In genomic region chr6:88895943-88896342, GRCm38 (mm10) we compare ENCODE assay signal across 13 mouse cellular contexts. TPM values are rescaled to one million over a fixed set of nuclear protein-coding genes. Genes with fewer than 3 reads are reported as not detected.
DNase-seq lines count a peak whose midpoint lies in the region; ATAC-seq and TF ChIP-seq lines count a peak whose summit lies in the region.
"Had no signal": no experiment of that assay in that cellular context is flagged by ENCODE, and none has a peak within 500 bp of the region (broad histone marks: within the 10 kb centered on the region; RNA-seq: fewer than 3 reads in every experiment).

No protein-coding gene starts in this region.

- no peak overlapping the region for H3K4me3 ChIP-seq in layer of hippocampus, adult 2 months
- H3K4me3 ChIP-seq in embryonic facial prominence, embryonic 10.5 days = peak overlapping the region; percentile 83; the same call in 1 of the 2 replicates
- 0 out of 2 replicates have a peak overlapping the region, but pooled peaks have one; percentile 7 for H3K4me3 ChIP-seq in liver, embryonic 16.5 days (ENCODE audit: low read depth, low read length)
- H3K4me3 ChIP-seq: neural tube, embryonic 15.5 days had no signal

- no peaks in the 10 kb centered on the region for H3K27me3 ChIP-seq in embryonic facial prominence, embryonic 10.5 days (replicated peaks; ENCODE audit: low read depth, poor library complexity, severe bottlenecking)
- H3K27me3 ChIP-seq in liver, embryonic 16.5 days (ENCODE audit: control insufficient read depth, insufficient read depth, low read depth, low read length) = no peaks in the 10 kb centered on the region
- H3K27me3 ChIP-seq: neural tube, embryonic 15.5 days had no signal

- no peaks in the 10 kb centered on the region for H3K9me3 ChIP-seq in embryonic facial prominence, embryonic 10.5 days
- H3K9me3 ChIP-seq in liver, embryonic 16.5 days (replicated peaks; ENCODE audit: control insufficient read depth, low read length) = no peaks in the 10 kb centered on the region
- H3K9me3 ChIP-seq: neural tube, embryonic 15.5 days had no signal

- H3K27ac ChIP-seq in layer of hippocampus, adult 2 months = no peak overlapping the region
- H3K27ac ChIP-seq in embryonic facial prominence, embryonic 10.5 days (replicated peaks) = no peak overlapping the region
- no peak overlapping the region for H3K27ac ChIP-seq in liver, embryonic 16.5 days (ENCODE audit: low read length)
- H3K27ac ChIP-seq: neural tube, embryonic 15.5 days had no signal

- peaks cover 64% of the 10 kb centered on the region for H3K36me3 ChIP-seq in embryonic facial prominence, embryonic 10.5 days (replicated peaks)
- peaks cover 60% of the 10 kb centered on the region for H3K36me3 ChIP-seq in liver, embryonic 16.5 days (ENCODE audit: control insufficient read depth, insufficient read depth)

- peak overlapping the region; percentile 71 for H3K4me2 ChIP-seq in liver, embryonic 16.5 days (ENCODE audit: low read depth, low read length)

- peaks cover 29% of the 10 kb centered on the region for H3K4me1 ChIP-seq in embryonic facial prominence, embryonic 10.5 days
- H3K4me1 ChIP-seq in liver, embryonic 16.5 days (ENCODE audit: control insufficient read depth, low read depth, low read length) = peaks cover 36% of the 10 kb centered on the region

- H3K9ac ChIP-seq in liver, embryonic 16.5 days (ENCODE audit: low read depth, low read length) = no peak overlapping the region; the same call in 1 of the 2 replicates
- H3K9ac ChIP-seq: neural tube, embryonic 15.5 days had no signal

- WGBS in embryonic facial prominence, embryonic 10.5 days = 88% methylated on average over 6 of the region's 6 CpGs
- WGBS in liver, embryonic 16.5 days (ENCODE audit: insufficient replicate concordance) = 74% methylated on average over 6 of the region's 6 CpGs

- DNase-seq in layer of hippocampus, adult 2 months (ENCODE audit: low spot score in 2 of 2) = no peak
- no peak for DNase-seq in layer of hippocampus, adult 8-10 months (ENCODE audit: low spot score in 2 of 2)
- DNase-seq in ES-CJ7 (ENCODE audit: low read depth, low spot score) = peak; percentile 88
- no peak for DNase-seq in embryonic facial prominence, embryonic 10.5 days (ENCODE audit: low spot score)
- no peak for DNase-seq in T-cell, adult 2 months (ENCODE audit: low spot score)
- DNase-seq: cerebellum, adult 11 months; heart, postnatal 36 days; kidney, adult 2 months; lung, postnatal 10 days had no signal

- ATAC-seq in liver, embryonic 16.5 days (ENCODE audit: low read depth) = no peak
- no peak for ATAC-seq in megakaryocyte, adult 5-6 weeks (ENCODE audit: poor library complexity, severe bottlenecking)
- ATAC-seq: midbrain, embryonic 16.5 days had no signal

- peak; percentile 34 for TF ChIP-seq CTCF in layer of hippocampus, adult 2 months (conservative IDR thresholded peaks at IDR 0.05)

RNA-seq across cellular contexts. Expression of gene Mcm2, which starts 2.6 kb away (rescaled TPM):
- 1 to 10 TPM; 5.7 to 7.4 TPM for total RNA-seq in layer of hippocampus, adult 2 months (2021)
- total RNA-seq in layer of hippocampus, adult 8-10 months (2022) = 1 to 10 TPM; 4.4 to 7.0 (median 5.5) TPM
- polyA plus RNA-seq in embryonic facial prominence, embryonic 10.5 days (2016; fragmentation: Nextera tagmentation; extraction: Ambion mirVana) = 262 and 280 TPM in 2 replicates
- 128 and 136 TPM in 2 replicates for polyA plus RNA-seq in liver, embryonic 16.5 days (2015; fragmentation: Nextera tagmentation; extraction: Ambion mirVana)
- 45.4 and 47.7 TPM in 2 replicates for total RNA-seq in megakaryocyte, adult 5-6 weeks (2015)
- 77.2 TPM in 2 replicates for total RNA-seq in megakaryocyte, adult 5-6 weeks (2017)

RNA-seq across cellular contexts. Expression of gene Tpra1, which starts 6.1 kb away (rescaled TPM):
- 10 to 100 TPM; 48.6 to 51.1 TPM for total RNA-seq in layer of hippocampus, adult 2 months (2021)
- 10 to 100 TPM; 43.9 to 50.8 (median 49.6) TPM for total RNA-seq in layer of hippocampus, adult 8-10 months (2022)
- 54.4 and 56.7 TPM in 2 replicates for polyA plus RNA-seq in embryonic facial prominence, embryonic 10.5 days (2016; fragmentation: Nextera tagmentation; extraction: Ambion mirVana)
- 56.9 and 60.3 TPM in 2 replicates for polyA plus RNA-seq in liver, embryonic 16.5 days (2015; fragmentation: Nextera tagmentation; extraction: Ambion mirVana)
- 24.0 and 26.1 TPM in 2 replicates for total RNA-seq in megakaryocyte, adult 5-6 weeks (2015)
- total RNA-seq in megakaryocyte, adult 5-6 weeks (2017) = 32.4 and 35.5 TPM in 2 replicates

RNA-seq across cellular contexts. Expression of gene Podxl2, which starts 21.1 kb away (rescaled TPM):
- total RNA-seq in layer of hippocampus, adult 2 months (2021) = 100 to 1,000 TPM; 160 to 165 TPM
- total RNA-seq in layer of hippocampus, adult 8-10 months (2022) = 100 to 1,000 TPM; 160 to 178 (median 170) TPM
- 52.1 and 56.3 TPM in 2 replicates for polyA plus RNA-seq in embryonic facial prominence, embryonic 10.5 days (2016; fragmentation: Nextera tagmentation; extraction: Ambion mirVana)
- polyA plus RNA-seq in liver, embryonic 16.5 days (2015; fragmentation: Nextera tagmentation; extraction: Ambion mirVana) = 0.51 and 1.6 TPM in 2 replicates
- not detected in 2 replicates for total RNA-seq in megakaryocyte, adult 5-6 weeks (2015)
- 0.16 and 0.40 TPM in 2 replicates for total RNA-seq in megakaryocyte, adult 5-6 weeks (2017)

RNA-seq across cellular contexts. Expression of gene Abtb1, which starts 54.2 kb away (rescaled TPM):
- total RNA-seq in layer of hippocampus, adult 2 months (2021) = 10 to 100 TPM; 33.4 to 37.1 TPM
- 10 to 100 TPM; 31.1 to 38.6 (median 37.0) TPM for total RNA-seq in layer of hippocampus, adult 8-10 months (2022)
- 25.2 and 26.4 TPM in 2 replicates for polyA plus RNA-seq in embryonic facial prominence, embryonic 10.5 days (2016; fragmentation: Nextera tagmentation; extraction: Ambion mirVana)
- polyA plus RNA-seq in liver, embryonic 16.5 days (2015; fragmentation: Nextera tagmentation; extraction: Ambion mirVana) = 61.0 and 65.2 TPM in 2 replicates
- total RNA-seq in megakaryocyte, adult 5-6 weeks (2015) = 22.8 TPM in 2 replicates
- total RNA-seq in megakaryocyte, adult 5-6 weeks (2017) = 104 TPM in 2 replicates

Comparison
In these comparisons a context has a peak if more than half of its experiments do, and no peak if none do; other contexts are left out.
1. RNA of gene Mcm2, which starts 2.6 kb away (total RNA-seq): 45.4 to 77.2 TPM in megakaryocyte, adult 5-6 weeks; 5.7 to 7.4 TPM in layer of hippocampus, adult 2 months and 4.4 to 7.0 TPM in layer of hippocampus, adult 8-10 months; every median in the first group is over 4 times any median in the second.
2. RNA of gene Podxl2, which starts 21.1 kb away (total RNA-seq): 160 to 178 TPM in layer of hippocampus, adult 8-10 months and 160 to 165 TPM in layer of hippocampus, adult 2 months; 0.16 to 0.40 TPM in megakaryocyte, adult 5-6 weeks; every median in the first group is over 100 times any median in the second.